Mouse (Mus musculus) layer of hippocampus, postnatal 10 days (tissue): ENCODE measurements around the gene Trank1. TPM values are rescaled to one million over a fixed set of nuclear protein-coding genes. Genes with fewer than 3 reads are reported as not detected.

Experiments
- DNase-seq, 2 experiments: peaks; one replicate each; pipeline ENCODE4 v3.0.0; 2021; ENCODE audit warnings: low spot score in 2 of 2
- long read RNA-seq: library from polyadenylated mRNA; stranded (forward); transcript quantifications from one replicate; pipeline ENCODE4 v2.0.0, GENCODE M21; 2023
- total RNA-seq, 2 experiments: library from RNA; stranded (reverse); gene quantifications; 2 replicates each; pipeline ENCODE4 v1.2.3; 2021

Trank1 gene
- 100 to 1,000 TPM in 1 of 2 experiments, 10 to 100 TPM in 1; 92.2 to 132 TPM for total RNA-seq
- long read RNA-seq, partial matches to known transcripts: 6 of 8 reads
- long read RNA-seq, other reads (novel, unspliced or antisense): 2 of 8 reads

DNA sequence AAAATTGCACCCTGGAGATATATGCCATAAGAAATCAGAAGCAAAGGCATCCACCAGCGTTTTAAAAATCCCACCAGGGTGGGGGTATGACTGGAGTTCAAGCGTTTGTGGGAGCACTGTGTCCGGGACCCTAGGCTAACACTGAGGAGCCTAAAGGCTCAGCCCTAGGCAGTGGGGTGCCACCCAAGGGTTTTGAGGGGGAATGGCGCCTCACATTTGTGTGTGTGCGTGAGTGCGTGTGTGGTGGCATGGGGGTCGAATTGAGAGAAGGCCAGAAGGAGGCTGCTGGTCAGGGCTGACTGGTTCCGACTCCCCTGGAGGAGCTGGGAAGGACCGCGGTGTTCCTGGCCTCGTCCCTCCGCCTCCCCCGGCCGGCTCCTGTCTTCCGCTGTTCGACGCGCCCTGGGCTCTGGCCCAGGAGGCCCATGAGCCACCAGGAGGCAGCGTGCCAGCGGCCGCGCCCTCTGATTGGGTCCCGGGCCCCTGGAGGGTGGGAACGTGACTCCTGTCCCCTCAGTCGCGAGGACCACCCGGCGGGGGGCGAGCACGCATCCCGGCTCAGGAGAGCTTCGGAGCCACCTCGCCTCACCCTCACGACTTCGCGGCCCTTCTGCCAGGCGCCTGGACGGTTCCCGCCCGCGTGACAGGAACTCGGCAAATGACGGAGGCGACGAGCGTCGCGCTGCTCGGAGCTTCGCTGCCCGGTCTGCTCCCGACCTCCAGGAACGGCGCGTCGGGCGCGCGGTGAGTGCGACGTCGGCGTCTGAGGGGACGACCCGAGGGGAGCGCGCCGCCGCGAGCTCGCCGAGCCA lies at the start of gene Trank1:
TSS of gene Trank1 (plus strand) at position 709 of the 812 bp plus-strand sequence.
- DNase-seq: peak in 1 of 2 experiments; percentile 28

DNA sequence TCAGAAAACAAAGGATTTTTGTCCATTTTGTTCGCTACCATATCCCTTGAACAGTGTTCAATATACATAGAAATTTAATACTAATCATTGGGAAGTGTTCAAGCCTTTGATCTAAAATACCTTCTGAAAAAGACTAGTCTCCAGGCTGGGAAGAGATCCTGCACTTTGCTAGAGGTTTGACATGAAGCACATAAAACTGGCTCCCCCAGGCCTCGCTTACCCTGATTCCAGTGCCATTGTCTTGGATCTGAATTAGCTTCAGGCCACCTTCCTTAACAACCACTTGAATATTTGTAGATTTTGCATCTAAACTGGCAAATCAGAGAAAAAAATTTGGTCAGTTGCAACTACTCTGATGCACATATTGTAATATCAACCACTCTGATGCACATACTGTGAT lies 43.5 kb upstream of the Trank1 start:
- DNase-seq: no peak

DNA sequence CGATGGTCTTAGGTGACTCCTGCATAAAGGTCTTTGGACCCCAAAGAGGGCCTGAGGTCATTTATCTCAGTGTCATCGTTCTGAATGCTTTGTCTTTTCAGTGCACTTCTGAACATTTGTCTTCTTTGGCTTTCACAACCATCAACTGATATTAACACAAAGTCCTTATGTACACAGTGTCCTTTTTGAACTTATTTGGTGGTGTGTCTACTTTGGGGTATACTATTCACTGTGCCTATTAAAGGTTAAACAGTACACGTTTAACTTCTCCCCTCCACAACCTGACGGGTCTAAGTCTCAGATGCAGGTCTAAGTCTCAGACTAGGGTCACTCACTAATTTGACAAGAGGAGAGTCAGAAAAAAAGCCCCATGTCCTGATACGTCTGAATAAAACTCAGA lies 40.9 kb upstream of the Trank1 start:
- DNase-seq: no peak

DNA sequence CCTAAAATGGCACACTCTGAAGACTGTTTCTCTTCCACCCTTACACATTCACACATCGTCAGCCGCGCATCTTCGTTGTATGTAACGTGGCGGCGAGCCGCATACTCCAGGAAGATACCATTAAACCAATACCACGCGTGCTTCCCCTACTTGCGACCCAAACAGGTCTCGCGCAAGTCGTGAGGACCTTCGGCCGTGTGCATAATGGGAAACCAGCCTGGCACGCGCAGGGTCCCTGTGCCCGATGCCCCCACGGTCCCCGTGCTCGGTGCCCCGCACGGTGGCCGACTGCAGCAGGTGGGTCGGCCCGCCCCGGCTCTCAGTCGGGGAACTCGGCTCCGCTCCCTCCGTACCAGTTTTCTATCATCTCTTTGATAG lies 40.5 kb upstream of the Trank1 start:
- DNase-seq: no peak

DNA sequence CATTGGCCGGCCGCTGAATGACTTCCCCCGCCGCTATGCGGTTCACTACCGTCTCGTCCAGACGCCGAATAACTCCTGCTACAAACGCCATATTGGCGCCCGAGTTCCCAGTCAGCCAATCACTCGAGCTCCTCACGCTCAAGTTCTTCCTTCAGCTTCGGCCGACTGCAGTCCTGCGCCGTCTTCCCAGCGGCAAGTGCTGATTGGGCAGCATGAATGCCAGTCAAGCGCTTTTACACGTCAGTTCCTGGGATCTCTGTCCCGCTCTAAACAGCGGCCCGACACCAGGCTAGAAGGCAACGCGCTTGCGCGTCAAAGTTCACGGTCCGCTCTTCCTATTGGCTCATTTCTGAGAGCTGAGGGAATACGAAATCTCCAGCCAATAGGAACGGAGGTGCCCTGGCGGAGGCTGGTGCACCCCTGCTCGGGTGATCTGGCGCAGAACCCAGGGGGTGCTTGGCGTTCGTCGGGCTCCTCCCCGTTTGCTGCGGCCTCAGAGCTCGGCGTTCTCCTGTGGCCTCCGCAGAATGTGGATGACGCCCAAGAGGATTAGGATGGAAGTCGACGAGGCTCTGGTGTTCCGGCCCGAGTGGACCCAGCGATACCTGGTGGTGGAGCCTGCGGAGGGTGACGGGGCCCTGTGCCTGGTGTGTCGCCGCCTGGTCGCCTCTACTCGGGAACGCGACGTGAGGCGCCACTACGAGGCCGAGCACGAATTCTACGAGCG lies 39.9 kb upstream of the Trank1 start, which contains the start of the genes Mlh1 and Epm2aip1:
TSS of gene Mlh1 (minus strand) at position 358 of the 727 bp plus-strand sequence.
TSS of gene Epm2aip1 (plus strand) at position 496 of the 727 bp plus-strand sequence.
- peak; percentile 99 for DNase-seq

DNA sequence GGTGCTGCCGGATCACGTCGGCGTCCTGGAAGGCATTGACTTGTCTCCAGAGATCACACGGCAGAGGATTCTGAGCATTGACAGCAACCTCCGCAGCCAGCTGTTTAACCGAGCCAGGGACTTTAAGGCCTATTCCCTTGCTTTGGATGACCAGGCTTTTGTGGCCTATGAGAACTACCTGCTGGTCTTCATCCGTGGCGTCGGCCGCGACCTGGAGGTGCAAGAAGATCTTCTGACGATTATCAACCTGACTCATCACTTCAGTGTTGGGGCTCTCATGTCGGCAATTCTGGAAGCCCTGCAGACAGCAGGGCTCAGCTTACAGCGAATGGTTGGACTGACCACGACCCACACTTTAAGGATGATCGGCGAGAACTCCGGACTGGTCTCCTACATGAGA lies 39.2 kb upstream of the Trank1 start:
- no peak for DNase-seq

DNA sequence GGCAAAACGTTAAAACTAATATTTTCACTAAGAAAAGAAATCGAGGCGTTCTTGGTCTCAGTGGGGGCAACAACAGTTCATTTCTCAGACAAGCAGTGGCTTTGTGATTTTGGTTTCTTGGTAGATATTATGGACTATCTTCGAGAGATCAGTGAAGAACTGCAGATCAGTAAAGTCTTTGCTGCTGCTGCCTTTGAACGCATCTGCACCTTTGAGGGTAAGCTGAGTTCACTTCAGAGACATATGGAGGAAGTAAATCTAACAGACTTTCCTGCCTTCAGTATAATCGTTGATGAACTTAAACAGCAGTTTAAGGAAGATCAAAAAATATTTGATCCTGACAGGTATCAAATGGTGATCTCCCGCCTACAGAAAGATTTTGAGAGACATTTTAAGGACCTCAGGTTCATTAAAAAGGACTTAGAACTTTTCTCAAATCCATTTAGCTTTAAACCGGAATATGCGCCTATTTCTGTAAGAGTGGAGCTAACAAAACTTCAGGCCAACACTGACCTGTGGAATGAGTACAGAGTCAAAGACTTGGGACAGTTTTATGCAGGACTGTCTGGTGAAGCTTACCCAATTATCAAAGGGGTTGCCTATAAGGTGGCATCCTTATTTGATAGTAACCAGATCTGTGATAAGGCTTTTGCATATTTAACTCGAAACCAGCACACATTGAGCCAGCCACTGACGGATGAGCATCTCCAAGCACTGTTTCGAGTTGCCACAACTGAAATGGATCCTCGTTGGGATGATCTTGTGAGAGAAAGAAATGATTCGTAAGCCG lies 38.3 kb upstream of the Trank1 start:
- DNase-seq: no peak

DNA sequence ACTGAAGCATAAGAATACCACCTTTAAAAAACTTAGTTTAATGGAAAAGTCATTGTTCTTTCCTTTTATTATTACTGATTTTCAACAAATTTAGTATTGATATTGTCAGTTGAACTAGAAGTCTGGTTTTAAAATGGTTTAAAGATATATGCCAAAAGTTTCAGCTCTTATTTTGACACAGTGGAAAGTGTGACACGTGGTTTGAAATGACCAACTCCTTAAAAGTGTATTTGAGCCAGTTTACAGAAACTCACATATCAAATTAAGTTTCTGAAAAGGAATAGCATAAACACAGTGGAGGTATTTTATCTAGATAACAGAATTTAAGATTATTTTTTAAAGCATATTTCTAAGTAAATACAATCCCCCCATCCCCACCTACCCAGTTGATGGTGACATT lies 37.6 kb upstream of the Trank1 start:
- no peak for DNase-seq

DNA sequence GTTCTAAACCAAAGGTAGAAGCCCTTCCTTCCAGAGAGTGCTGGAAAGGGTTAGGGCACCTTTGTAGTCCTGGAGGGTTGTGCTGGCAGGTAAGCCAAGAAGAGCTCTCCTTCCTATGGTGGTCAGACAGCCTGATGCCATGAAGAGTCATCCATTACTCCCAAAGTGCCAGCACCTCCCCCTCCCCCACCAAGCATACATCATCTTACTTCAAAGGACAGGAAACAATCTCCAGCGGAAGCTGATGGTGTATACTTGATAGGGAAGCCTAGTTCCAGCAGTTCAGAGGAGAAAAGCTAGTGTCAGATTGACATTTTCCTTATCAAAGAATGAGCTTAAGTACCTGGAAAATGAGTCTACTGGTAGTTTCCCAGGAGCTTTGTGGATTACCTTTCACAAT lies 36.4 kb upstream of the Trank1 start:
- DNase-seq: no peak

DNA sequence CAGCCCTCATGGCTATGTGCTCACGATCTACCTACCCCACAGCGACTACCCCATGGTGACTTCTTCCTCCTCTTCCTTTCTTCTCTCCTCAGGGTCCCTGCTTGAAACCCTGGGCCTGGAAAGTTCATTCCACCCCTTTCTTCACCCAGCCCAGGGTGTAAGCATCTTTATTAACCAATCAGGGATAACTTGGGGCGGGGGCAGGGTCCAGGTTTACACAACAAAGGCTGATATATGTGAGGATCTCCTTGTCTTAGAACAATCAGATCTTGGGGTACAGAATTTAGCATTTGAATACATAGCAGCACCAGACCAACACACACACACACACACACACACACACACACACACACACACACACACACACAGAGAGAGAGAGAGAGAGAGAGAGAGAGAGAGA lies 26.5 kb upstream of the Trank1 start:
- no peak for DNase-seq

DNA sequence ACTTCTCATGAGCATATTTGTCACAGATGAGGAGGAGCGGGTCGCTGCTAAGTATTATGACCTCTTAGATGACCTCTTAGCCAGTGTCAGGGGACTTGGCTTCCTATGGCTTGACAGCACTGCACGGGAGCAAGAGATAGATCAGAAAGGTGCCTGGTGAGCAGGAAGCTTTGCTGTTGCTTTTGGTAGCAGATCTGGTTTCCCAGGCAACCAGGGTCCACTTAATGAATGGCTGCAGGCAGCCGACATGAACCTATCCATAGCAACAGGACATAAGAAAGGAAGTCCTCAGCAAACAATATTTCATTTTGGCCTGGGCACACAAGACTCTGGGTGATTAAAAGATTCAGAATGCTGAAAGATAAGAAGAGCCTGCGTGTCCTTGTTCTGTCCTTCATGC lies 25.9 kb upstream of the Trank1 start:
- DNase-seq: no peak

DNA sequence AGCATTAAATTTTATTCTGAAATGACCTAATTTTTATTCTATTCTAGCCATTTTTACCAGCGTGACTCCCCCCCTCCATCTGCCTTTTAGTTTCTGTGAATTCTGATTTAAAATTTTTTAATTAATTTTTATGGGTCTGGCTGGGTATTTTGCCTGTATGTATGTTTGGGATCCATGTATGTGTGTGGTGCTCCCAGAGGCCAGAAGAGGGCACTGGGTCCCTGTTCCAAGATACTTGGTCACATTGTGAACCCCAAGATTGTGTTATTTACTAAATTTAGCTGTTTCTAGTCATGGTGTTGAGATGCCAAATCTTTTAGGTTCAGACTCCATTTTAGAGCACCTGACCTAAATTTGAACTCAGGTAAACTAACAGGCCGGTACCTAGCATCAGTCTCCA lies 25.1 kb upstream of the Trank1 start:
- no peak for DNase-seq

DNA sequence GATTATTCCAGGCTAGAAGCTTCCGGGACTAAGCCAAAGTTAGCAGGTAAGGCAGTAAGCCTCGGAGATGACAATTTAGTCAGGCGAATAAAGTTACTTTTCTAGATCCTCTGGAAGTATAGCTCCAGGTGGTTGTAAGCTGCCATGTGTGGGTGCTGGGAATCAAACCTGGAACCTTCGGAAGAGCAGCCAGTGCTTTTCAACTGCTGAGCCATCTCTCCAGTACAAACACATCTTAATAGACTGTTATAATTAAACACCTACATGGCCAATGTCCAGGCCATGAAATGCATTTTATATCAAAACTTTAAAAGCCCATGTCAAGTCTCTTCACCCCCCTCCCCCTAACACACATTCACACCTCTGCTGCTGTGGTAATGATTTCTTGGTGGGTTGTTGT lies 23.6 kb upstream of the Trank1 start:
- no peak for DNase-seq

DNA sequence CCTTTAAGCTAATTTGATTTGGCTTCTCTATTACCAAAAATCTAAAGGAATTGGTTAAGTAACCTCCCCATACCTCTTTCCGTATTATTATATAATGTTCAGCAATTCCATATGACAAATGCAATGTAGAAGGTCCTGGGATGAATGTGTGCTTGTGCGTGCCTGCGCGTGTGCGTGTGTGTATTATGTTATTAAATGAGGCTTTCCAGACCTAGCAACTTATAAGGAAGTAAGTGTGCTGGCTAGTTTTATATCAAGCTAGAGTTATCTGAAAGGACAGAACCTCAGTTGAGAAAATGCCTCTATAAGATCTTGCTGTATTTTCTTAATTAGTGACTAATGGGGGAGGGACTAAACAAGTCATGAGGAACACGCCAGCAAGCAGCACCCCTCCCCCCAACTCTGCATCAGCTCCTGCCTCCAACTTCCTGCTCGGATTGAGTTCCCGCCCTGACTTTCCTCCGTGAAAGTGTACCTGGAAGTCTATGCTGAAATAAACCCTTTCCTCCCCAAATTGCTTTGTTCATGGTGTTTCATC lies 22.2 kb upstream of the Trank1 start:
- DNase-seq: no peak

DNA sequence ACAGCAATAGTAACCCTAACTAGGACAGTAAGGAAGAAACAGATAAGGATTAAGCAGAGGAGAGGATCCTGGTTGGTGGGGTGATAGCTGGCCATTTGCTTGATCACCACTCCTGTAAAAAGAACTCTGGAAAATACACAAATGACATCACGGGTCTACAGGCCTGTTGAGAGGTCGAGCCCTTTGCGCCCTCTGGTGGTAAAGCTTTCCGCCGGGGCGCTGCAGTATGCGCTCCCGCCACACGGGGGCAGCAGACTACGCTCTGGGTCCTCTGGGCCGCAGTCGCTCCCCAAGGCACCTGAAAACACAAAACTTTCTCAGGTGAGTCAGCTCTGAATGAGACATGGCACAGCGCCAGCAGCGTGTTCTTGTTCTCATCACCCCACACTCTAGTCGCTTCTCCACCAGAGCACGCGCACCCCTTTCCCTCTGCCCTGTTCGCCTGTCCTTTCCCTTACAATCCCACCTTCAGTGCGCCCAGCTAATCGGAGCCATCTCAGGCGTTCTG lies 21.7 kb upstream of the Trank1 start:
- peak; percentile 95 to 96 for DNase-seq

DNA sequence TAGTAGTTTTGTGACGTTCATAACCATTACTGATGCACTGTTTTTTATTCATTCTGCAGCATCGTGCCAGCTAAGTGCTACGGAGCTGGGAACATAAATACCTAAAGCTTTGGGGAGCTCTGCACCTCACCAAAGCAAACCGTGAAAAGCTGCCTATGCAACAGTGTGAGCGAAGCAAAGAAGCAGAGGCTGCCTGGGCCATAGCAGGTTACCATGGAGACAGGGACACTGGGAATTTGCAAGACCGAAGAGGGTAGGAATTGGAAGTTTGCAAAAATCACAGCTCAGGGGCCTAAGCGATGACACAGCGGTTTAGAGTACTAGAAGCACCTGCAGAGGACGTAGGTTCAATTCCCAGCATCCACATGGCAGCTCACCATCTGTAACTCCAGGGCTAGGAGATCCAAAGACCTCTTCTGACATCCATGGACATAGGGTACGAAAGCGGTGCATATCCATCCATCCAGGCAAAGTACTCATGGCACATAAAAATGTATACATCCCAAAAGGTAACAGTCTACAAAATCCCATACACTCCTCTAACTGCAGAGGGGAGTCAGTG lies 20.9 kb upstream of the Trank1 start:
- DNase-seq: no peak

DNA sequence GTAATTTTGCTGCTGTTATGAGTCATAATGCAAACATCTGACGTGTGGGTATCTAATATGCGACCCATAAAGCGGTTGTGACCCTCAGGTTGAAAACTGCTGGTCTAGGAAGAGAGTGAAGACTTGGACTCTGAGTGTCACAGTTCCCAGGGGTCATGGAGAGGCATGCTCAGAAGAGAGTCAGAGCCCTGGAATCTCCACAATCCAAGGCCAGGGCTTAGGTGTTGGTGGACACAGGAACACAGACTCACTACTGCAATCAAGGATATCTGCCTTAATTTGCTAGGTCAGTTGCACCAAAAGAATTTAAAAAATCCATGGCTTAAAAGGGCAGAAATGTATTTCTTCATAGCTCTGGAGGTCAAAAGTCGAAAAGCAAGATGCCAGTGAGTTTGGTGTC lies 18.3 kb upstream of the Trank1 start:
- DNase-seq: no peak

DNA sequence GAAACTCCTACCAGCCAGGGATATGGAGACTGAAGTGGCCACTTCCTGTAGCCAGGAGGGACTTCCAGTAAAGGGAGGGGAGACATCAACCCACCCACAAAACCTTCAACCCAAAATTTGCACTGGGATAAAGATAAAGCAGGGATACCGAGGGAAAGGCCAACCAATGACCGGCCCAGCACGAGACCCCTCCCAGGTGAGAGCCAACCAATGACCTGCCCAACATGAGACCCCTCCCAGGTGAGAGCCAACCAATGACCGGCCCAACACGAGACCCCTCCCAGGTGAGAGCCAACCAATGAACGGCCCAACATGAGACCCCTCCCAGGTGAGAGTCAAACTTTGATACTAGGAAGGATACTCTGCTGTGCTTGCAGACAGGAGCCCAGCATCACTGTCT lies 16.6 kb upstream of the Trank1 start:
- DNase-seq: no peak

DNA sequence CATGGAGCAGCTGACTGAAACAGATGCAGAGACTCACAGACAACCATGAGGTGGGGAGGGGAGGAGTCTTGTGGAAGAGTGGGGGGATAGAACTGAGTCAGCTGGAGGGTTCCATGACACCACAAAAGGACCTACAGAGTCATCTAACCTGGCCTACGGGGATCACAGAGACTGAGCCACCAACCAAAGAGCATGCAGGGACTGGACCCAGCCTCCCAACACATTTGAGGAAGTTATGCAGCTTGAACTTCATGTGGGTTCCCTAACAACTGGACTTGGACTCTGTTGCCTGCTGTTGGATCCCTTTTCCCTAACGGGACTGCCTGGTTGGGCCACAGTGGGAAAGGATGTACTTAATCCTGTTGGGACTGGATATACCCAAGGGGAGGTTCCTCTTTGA lies 16.2 kb upstream of the Trank1 start:
- DNase-seq: no peak

DNA sequence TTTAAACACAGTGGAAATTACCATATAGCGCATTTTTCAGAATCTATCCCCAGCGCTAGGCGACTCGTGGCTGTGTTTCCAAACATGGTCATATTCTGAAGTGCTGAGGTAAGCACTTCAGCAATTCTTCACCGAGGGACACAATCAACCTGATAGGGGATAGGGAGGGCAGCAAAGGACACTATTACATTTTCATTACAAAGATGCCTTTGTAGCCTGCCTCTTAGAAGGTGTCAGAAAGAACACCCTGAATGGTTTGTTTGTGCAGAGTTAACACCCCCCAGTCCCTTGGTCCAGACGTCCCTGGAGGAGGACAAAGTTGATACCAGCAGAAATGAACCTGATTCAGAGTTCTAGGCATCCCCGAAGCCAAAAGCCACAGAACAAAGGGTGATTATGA lies 15.1 kb upstream of the Trank1 start:
- no peak for DNase-seq

DNA sequence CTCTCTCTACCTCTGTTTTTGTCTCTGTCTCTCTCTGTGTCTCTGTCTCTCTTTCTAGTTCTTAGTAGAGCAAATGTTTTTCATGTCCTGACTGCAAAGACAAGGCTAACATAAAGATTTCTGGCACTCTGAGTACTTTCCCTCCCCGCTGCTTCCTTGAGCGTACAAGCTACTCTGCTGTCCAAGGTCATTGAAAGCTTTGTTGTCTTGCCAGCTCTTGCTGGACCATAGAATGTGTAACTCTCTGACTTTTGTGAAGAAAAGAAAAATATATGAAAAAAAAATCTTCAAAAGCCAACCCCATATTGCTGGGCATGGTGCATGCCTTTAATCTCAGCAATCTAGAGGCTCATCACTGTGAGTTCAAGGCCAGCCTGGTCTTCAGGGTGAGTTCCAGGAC lies 12.9 kb upstream of the Trank1 start:
- no peak for DNase-seq
